Mouse (Mus musculus): ENCODE data around the gene B2m. TPM values are rescaled to one million over a fixed set of nuclear protein-coding genes. Genes with fewer than 3 reads are reported as not detected.
"Not testable (repeated sequence)": the region's sequence is repeated elsewhere in the genome, so short reads cannot be mapped to it uniquely, and the experiment has no call there.

The B2m gene
- 4,524 to 5,565 TPM (median 5,404 TPM) in 3 replicates for total RNA-seq (2017)

DNA sequence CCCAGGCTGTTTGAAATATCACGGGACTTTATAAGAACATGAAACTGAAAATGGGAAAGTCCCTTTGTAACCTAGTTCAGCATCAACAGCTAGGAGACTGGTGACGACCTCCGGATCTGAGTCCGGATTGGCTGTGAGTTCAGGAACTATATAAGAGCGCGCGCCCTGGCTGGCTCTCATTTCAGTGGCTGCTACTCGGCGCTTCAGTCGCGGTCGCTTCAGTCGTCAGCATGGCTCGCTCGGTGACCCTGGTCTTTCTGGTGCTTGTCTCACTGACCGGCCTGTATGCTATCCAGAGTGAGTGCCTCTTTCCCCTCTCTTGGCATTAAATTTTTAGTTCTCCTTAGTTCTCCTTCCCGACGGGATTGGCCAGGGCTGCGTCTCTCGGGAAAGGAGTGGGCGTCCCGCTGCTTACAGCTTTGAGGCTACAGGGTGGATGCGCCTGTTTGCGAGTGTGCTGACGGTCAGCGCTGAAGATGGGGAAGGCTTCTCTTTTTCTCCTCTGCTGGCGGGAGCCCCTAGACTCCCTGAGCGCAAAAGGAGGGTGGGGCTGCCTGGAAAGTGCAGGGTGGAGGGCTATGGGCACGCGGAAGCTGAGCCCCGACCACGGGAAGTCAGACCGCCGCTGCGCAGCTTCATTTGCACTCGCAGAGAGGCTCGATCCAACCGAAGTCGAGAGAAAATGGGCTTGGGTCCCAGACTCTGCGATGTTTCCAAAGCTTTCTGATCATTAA, at the start of gene B2m:
Gene B2m, plus strand, starts transcription at position 179 of the 734 bp plus-strand sequence.
- ATAC-seq (replicated peaks; ENCODE audit: insufficient number of reproducible peaks, low FRiP score, low TSS enrichment, poor library complexity, severe bottlenecking): peak; percentile 89

DNA sequence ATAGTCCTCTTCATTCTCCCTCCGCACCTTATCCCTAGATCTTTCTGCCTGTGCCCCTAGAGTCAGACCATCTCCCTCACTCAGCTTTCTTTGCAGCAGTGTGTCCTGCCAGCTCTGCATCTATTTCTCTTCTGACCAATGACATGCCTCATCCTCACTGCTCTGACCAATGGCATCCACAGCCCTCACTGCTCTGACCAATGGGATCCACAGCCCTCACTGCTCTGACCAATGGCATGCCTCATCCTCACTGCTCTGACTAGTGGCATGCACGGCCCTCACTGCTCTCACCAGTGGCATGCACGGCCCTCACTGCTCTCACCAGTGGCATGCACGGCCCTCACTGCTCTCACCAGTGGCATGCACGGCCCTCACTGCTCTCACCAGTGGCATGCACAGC, 49.8 kb upstream of the B2m start:
- ATAC-seq (replicated peaks; ENCODE audit: insufficient number of reproducible peaks, low FRiP score, low TSS enrichment, poor library complexity, severe bottlenecking): not testable (repeated sequence)

DNA sequence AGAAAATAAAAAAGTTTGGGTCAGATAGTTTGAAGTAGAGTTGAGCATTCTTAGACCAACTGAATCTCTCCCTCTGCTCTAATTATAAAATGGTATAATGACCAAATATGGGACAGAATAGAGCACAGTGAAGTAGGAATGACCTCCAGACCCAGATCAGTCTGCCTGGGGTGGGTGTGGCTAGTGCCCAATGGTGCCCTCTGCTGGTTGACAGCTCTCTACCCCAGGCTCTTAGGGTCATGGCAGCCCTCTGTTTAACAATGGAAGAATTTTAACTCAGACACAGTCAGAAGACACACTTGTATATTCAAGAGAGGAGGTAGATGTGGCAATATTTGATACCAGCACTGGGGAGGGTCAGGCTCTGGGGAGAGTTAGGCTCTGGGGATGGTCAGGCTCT, 45.4 kb upstream of the B2m start:
- peak; percentile 69; the same call in 1 of the 2 replicates for ATAC-seq (replicated peaks; ENCODE audit: insufficient number of reproducible peaks, low FRiP score, low TSS enrichment, poor library complexity, severe bottlenecking)

DNA sequence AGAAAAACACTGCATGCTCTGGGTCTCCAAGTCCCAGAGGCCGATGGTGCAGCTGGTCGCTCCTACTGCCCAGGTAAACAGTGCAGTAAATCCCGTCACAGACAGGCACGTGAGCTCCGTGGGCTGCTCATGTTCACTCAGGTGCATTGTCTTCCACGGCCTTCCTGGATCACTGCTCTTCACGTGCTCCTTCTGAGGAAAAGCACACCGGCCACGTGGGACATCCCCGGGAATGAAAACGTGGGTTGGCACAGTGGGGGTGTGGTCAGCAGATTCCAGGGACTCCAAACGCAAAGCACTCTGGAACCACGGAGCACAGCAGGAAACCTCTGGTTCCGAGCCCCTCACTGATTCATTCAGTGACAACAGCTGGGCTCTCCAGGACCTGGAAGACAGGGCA, 39.4 kb upstream of the B2m start:
- peak; percentile 40; the same call in 1 of the 2 replicates for ATAC-seq (replicated peaks; ENCODE audit: insufficient number of reproducible peaks, low FRiP score, low TSS enrichment, poor library complexity, severe bottlenecking)

DNA sequence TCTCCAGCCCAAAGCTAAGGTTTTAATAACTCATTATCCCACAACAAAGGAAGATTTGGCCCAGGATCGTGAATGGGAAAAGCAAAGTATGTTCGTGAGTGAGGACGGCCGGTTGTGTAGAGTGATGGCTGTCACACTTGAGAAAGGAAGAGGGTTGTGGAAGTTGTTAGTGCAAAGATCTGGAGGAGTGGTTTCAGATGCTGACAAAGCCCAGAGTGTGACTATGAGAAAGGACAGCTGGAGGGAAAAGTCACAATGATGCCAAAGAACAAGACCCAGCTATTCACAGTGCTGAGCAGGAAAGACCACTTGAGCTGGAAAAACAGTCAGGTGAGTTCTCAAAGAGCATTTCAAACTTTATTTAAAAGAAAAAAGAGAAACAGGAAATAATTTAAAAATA, 37.8 kb upstream of the B2m start:
- ATAC-seq (replicated peaks; ENCODE audit: insufficient number of reproducible peaks, low FRiP score, low TSS enrichment, poor library complexity, severe bottlenecking): no peak

DNA sequence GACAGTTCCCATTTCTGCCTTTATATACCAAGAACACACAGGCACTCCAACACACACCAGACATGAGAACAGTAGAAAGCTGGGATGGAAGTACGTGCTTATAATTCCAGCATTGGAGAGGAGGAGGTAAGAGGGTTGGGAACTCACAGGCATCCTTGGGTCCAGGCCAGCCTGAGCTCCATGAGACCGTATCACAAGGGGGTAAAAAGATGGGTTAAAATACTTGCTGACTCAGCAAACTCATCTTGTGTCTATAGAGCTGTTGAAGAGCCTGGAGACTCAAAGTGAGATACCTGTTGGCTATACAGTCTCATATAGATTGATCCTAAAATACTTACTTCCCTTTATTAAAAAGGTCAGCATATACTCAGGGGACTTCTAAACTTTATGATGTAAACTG, 30.6 kb upstream of the B2m start:
- no peak for ATAC-seq (replicated peaks; ENCODE audit: insufficient number of reproducible peaks, low FRiP score, low TSS enrichment, poor library complexity, severe bottlenecking)

DNA sequence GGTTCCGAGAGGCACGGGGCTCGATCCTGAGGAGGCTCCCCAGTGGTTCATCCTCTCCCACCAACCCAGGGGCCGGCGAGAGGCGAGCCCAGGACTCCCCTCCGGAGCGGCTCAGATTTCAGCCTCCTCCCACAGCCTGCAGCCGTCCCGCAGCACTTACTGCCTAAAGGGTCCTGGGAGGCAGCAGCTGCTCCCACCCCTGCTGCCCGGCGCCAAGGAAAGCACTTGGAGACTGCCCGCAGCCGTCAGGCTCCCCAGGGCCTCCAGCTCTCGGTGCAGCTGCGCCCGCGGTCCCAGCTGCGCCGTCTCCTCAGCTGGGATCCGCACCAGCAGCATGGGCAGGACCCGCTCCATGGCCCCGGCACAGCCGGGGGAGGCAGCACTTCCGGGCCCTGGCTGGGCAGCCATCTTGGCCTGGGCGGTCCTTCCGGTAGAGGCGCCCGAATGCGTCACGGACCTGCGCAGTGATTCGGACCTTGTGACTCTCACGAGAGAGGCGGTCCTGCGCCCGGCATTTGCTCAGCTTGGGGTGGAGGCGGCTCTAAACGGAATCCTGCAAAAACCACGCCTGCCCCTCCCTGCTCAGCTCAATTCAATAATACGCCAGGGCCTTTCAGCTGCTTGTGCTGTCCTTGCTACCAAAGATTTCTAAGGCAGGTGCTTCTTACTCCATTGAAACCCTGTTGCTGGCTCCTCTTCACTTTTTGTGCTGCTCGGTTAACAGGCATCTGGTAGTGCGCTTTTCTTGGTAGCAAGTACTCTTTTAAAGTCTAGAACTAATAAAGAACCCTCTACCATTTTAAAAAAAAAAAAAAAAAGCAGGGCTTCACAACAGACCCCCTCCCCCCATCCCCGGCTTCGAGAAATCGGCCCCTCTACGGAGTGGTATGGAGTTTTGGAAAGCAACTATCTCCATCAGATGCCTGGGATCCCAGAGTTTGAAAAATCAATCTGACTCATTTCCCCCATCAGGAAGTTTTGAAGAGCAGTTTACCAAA, 29.2 kb upstream of the B2m start, which contains the start of gene Spg11:
Gene Spg11, minus strand, starts transcription at position 426 of the 998 bp plus-strand sequence.
- ATAC-seq (replicated peaks; ENCODE audit: insufficient number of reproducible peaks, low FRiP score, low TSS enrichment, poor library complexity, severe bottlenecking): peak; percentile 100

DNA sequence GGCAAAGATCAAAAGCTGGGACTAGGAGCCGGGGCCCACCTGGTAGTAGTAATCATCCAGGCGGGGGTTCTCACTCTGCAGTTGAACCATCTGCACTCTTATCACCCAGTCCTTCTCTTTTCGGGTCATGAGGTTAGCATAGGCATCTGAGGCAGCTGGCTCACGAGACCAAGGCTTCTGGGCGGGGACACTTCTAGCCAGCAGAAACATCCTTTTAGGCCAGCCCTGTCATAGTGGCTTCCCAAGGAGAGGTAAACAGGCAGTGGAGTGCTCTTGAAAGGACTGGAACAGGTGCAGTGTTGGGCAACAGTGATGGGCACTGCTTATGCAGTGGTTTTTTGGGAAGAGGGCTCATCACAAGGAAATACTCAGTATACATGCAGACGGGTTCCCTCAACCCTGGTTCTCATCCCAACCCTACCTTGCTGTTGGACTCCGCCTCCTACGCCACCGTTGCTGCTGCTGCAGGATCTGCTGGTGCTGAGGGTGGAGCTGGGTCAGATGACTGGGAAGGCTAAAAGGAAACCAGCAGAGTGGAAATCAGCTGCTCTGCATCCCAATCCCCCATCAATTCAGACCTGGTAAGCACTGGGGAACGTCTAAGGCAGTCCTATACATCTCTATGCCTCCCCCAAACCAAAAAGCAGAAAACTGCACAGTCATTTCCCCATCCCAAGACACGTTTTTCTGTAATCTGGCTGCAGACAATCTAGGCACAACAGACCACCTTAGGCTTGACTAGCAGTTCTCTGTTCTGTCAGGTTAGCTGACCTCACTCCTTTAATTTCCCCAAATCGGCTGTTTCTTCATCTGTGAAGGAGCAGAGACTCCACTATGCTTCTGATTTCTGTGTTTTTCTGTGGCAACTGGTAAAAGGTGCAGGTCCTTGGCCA, 21.6 kb upstream of the B2m start:
- ATAC-seq (replicated peaks; ENCODE audit: insufficient number of reproducible peaks, low FRiP score, low TSS enrichment, poor library complexity, severe bottlenecking): no peak

DNA sequence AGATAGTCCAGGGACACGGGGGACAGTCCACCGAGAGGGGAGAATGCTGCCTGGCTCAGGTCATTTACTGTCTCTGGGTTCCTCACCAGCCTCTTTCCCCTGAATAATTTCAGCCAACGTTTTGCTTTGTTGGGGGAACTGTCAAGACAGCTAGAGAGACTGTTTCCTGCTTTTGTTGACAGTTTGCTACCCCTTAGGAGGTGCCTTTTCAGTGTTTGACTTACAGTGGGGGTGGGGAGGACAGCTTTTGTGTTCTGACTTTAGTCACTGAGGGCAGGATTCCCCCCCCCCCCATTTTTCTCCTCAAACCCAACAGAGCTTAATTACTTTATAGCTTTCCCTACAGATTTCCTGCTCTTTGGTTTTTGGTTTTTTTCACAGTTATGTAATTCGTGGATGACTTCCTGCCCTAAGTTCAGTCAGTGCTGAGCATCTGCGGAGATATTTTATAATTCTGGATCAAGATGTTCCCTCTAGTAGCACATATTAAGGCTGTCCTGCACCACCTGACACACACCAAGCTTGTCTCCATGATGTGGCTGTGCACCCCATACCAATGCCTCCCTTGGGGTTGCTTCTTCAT, 20.6 kb upstream of the B2m start:
- ATAC-seq (replicated peaks; ENCODE audit: insufficient number of reproducible peaks, low FRiP score, low TSS enrichment, poor library complexity, severe bottlenecking): no peak

DNA sequence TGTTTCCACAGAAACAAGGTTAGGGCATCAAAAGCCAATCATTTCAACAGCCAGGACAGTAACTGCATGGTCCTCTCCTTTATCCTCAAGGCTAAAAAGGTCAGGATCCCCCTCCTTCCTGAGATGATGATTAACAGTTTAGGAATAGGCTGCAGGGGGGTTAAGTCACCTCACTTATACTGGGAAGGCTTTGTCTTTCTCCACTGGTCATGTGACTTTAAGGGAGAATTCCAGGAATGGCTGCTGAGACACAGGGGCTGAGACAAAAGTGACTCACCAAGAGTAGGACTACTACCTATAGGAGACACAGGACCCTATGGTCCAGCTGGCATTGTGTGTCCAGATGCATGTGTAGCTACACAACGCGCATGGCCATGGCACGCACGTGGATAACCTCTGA, 19.9 kb upstream of the B2m start:
- no peak for ATAC-seq (replicated peaks; ENCODE audit: insufficient number of reproducible peaks, low FRiP score, low TSS enrichment, poor library complexity, severe bottlenecking)

DNA sequence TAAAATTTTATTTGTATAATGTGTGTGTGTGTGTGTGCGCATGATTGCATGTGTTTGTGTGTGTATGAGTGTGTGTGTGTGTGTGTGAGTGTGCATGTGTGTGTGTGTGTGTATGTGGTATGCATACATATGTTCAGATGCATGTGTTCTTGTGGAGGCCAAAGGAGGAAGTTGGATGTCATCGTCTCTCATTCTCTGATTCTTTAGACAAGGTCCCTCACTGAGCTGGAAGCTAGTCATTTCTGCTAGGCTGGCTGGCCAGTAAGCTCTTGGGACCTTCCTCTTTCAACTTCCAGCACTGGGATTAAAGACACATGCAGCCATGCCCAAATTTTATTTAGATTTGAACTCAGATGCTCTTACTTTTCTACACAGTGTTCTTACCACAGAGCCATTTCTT, 15.4 kb upstream of the B2m start:
- ATAC-seq (replicated peaks; ENCODE audit: insufficient number of reproducible peaks, low FRiP score, low TSS enrichment, poor library complexity, severe bottlenecking): no peak

DNA sequence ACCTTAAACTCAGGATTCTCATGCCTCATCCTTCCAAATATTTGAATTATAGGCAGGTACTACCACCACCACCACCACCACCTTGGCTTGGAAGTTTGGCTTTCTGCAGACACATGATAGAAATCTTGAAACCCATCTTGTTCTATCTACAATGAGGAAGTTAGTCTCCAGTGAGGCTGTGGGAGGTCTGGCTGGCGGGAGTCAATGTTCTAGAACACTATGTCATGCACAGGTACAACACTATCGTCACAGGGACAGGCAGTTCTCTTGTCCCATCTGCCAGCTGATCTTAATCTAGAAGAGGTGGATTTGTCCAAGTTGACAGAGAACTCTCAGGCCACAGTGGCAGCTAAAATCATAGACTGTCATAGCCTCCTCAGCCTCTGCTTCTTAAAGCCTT, 14.9 kb upstream of the B2m start:
- no peak for ATAC-seq (replicated peaks; ENCODE audit: insufficient number of reproducible peaks, low FRiP score, low TSS enrichment, poor library complexity, severe bottlenecking)

DNA sequence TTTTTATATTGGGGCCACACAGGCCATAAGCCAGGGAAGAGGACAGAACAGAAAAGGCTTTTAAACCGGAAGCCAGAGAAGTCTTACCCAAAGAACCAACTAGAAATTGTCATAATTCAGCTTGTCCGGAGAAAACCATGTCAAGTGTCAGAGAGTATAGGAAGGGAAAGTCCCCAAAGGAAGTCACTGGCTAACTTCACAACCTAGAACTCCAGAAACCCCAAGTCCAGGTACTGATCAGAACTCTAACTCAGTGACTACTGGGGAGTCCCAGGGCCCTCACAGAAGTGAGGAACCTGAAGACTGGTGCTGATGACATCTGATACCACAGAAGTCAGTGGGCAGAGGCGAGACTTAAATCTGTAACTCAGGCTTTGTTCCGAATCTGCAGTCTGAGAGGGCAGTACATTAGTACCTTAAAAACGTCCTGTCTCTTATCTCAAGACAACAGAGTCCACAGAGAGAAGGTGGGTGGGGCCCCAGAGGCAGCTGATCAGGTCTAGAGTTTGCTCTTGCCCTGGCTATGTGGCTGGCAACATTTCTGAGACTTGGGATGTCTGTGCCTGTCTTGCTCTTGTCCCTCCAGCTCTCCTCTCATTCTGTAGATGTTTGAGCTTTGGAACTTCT, 9.5 kb upstream of the B2m start:
- no peak; the same call in 1 of the 2 replicates for ATAC-seq (replicated peaks; ENCODE audit: insufficient number of reproducible peaks, low FRiP score, low TSS enrichment, poor library complexity, severe bottlenecking)

DNA sequence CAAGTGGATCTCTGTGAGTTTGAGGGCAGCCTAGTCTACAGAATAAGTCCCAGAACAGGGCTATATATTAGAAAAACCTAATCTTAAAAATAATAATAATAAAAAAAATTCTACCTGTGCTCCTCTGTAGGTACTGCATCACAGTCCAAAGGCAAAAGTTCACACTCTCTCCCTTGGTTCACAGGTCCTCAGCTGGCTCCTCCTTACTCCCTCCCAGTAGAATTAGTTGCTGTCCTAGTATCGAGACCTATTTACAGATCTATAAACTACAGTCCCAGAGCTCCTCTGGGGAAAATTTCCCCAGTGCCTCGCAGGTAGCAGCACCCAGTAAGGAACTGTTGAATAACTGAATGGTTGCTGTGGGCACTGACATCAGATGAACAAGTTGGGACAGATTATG, 6.7 kb upstream of the B2m start:
- ATAC-seq (replicated peaks; ENCODE audit: insufficient number of reproducible peaks, low FRiP score, low TSS enrichment, poor library complexity, severe bottlenecking): no peak

DNA sequence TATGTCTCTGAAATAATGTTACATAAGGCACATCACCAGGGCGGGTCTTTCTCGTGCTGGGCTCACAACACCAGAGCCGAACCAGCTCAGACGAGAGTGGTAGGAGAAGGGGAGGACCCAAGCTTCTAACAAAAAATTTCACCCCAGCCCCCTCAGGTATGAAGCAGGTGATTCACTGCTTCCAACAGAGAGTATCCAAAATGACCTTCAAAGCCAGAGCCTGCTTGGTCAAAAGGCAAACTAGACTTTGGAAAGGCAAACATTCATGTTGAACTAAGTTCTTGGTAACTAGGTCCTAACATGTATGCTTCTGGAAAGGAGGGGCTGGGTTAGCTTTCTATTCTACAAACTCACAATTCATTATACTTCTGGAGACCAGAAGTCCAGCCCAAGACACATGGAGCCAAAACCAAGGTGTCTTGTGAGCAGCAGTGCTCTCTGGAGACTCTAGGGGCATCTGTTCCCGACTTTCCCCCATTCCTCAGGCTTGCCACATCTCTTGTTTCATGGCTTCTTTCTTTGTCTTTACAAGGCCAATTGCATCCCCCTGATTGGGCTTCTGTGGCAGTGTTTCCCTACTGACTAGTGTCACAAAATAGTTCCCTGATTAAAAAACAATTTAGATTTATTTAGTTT, 6.0 kb upstream of the B2m start:
- ATAC-seq (replicated peaks; ENCODE audit: insufficient number of reproducible peaks, low FRiP score, low TSS enrichment, poor library complexity, severe bottlenecking): no peak

DNA sequence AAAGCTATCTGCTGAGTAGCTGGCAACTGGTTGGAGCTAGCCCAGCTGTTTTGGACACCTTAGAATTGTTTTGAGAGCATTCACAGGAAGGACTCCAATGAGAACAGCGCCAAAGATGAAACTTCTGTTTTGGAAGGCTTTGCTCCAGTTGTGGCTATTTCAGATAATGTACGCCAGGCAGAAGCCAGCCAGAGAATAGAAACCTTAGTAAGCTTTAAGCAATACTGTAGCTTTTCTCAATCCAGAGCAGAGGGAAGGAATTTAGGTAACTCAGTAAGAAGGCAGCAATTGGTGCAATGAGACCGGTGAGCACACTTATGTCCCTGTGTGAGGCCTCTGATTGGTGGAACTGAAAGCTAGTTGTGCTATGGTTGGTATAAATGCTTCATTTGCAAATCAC, 4.4 kb upstream of the B2m start:
- ATAC-seq (replicated peaks; ENCODE audit: insufficient number of reproducible peaks, low FRiP score, low TSS enrichment, poor library complexity, severe bottlenecking): no peak

DNA sequence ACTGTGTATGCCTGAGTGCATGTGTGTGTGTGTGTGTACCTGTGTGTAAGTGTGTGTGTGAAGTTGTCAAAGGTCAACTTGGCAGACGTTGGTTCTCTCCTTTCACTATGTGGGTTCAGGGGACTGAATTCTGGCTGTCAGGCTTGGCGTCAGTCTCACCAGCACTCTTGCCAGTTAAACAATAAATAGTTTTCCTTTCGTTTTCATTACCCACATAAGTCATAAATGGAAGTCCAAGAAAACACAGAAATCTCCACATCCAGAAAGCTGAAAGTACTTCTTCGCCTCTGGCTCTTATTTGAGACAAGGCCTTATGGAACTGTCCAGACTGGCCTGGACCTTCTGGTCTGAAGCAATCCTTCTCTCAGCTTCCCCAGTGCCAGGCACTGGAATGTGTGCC, 1.7 kb upstream of the B2m start:
- no peak for ATAC-seq (replicated peaks; ENCODE audit: insufficient number of reproducible peaks, low FRiP score, low TSS enrichment, poor library complexity, severe bottlenecking)

DNA sequence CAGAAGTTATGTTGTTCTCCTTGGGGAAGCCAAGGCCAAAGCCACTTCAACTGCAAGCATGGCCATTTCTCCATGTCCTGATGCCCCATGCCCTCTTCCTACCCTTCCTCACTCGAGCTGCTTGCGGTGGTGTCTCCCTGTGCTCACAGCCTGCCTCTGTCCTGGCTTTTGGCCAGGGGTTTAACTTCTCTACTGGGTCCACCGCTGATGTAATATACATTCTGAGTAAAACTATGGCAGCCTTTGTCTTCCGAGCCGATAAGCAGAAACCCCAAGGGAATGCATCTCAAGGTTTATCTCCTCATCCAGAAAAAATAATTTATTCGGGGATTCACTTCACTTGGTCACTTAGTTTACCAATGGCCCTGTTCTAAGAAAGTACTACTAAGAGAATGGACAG, 799 bp upstream of the B2m start:
- peak; percentile 36 for ATAC-seq (replicated peaks; ENCODE audit: insufficient number of reproducible peaks, low FRiP score, low TSS enrichment, poor library complexity, severe bottlenecking)
